Mouse (Mus musculus): Measurements from ENCODE around the gene Tyms. TPM values are rescaled to one million over a fixed set of nuclear protein-coding genes. Genes with fewer than 3 reads are reported as not detected.

Tyms gene
- polyA plus RNA-seq, 1 experiment from 2014 or later = 382 TPM

GRCm38 (mm10) chr5:30110371-30111060 is 37.1 kb upstream of the Tyms start:
- peak; percentile 59 for DNase-seq (ENCODE audit: low spot score)
- H3K27me3 ChIP-seq (replicated peaks; ENCODE audit: low read depth, poor library complexity, severe bottlenecking) = peaks cover 99% of the 10 kb centered on the region
- H3K9me3 ChIP-seq = no peaks in the 10 kb centered on the region
- no peaks in the 10 kb centered on the region for H3K36me3 ChIP-seq (replicated peaks)
- 4% methylated on average over 22 of the region's 22 CpGs for WGBS
- peaks cover 73% of the 10 kb centered on the region for H3K4me1 ChIP-seq
- peak overlapping the region; percentile 67 for H3K27ac ChIP-seq (replicated peaks)
- peak overlapping the region; percentile 45 for H3K4me3 ChIP-seq

GRCm38 (mm10) chr5:30109899-30110298 is 36.5 kb upstream of the Tyms start:
- Histone ChIP-seq H3K27ac (replicated peaks) (peak overlapping the region; percentile 67; the same call in 1 of the 2 replicates), H3K27me3 (replicated peaks; ENCODE audit: low read depth, poor library complexity, severe bottlenecking) (peaks cover 99% of the 10 kb centered on the region), H3K36me3 (replicated peaks) (no peaks in the 10 kb centered on the region), H3K4me1 (peaks cover 78% of the 10 kb centered on the region), H3K4me3 (peak overlapping the region; percentile 45), H3K9me3 (no peaks in the 10 kb centered on the region)
- DNase-seq (ENCODE audit: low spot score) = no peak
- 32% methylated on average over 2 of the region's 2 CpGs for WGBS

- peak overlapping the region; percentile 67; the same call in 1 of the 2 replicates for H3K4me3 ChIP-seq
- 57% methylated on average over 6 of the region's 6 CpGs for WGBS
- DNase-seq (ENCODE audit: low spot score) = no peak
- H3K36me3 ChIP-seq (replicated peaks) = no peaks in the 10 kb centered on the region
- no peak overlapping the region for H3K27ac ChIP-seq (replicated peaks)
- no peaks in the 10 kb centered on the region for H3K9me3 ChIP-seq
- peaks cover 64% of the 10 kb centered on the region for H3K4me1 ChIP-seq
- peaks cover 99% of the 10 kb centered on the region for H3K27me3 ChIP-seq (replicated peaks; ENCODE audit: low read depth, poor library complexity, severe bottlenecking)
These were observed 34.8 kb upstream of the Tyms start for GRCm38 (mm10) chr5:30108233-30108632.

GRCm38 (mm10) chr5:30107611-30108041 is 34.2 kb upstream of the Tyms start:
- 4% methylated on average over 5 of the region's 5 CpGs for WGBS
- DNase-seq (ENCODE audit: low spot score) = no peak
- Histone ChIP-seq H3K4me1 (peaks cover 63% of the 10 kb centered on the region), H3K36me3 (replicated peaks) (no peaks in the 10 kb centered on the region), H3K27me3 (replicated peaks; ENCODE audit: low read depth, poor library complexity, severe bottlenecking) (peaks cover 99% of the 10 kb centered on the region), H3K4me3 (peak overlapping the region; percentile 67), H3K27ac (replicated peaks) (peak overlapping the region; percentile 69), H3K9me3 (no peaks in the 10 kb centered on the region)

GRCm38 (mm10) chr5:30107186-30107585 is 33.8 kb upstream of the Tyms start:
- peak overlapping the region; percentile 67 for H3K4me3 ChIP-seq
- no peaks in the 10 kb centered on the region for H3K36me3 ChIP-seq (replicated peaks)

GRCm38 (mm10) chr5:30106756-30107155 is 33.3 kb upstream of the Tyms start:
- H3K4me3 ChIP-seq = peak overlapping the region; percentile 67

More at GRCm38 (mm10) chr5:30107186-30107585, 33.8 kb upstream of the Tyms start:
- Histone ChIP-seq H3K4me1 (peaks cover 63% of the 10 kb centered on the region), H3K27ac (replicated peaks) (peak overlapping the region; percentile 69; the same call in 1 of the 2 replicates), H3K27me3 (replicated peaks; ENCODE audit: low read depth, poor library complexity, severe bottlenecking) (peaks cover 98% of the 10 kb centered on the region), H3K9me3 (no peaks in the 10 kb centered on the region)
- DNase-seq (ENCODE audit: low spot score) = peak; percentile 42
- WGBS = 4% methylated on average over 7 of the region's 7 CpGs

GRCm38 (mm10) chr5:30105668-30106300 is 32.4 kb upstream of the Tyms start, which contains the start of gene 3110082J24Rik:
Gene 3110082J24Rik, minus strand, starts transcription at chr5:30106086.
- Histone ChIP-seq H3K9me3 (no peaks in the 10 kb centered on the region), H3K4me1 (peaks cover 52% of the 10 kb centered on the region), H3K27ac (replicated peaks) (peak within 1 kb of the TSS; percentile 65), H3K4me3 (peak within 1 kb of the TSS; percentile 67), H3K36me3 (replicated peaks) (no peaks in the 10 kb centered on the region), H3K27me3 (replicated peaks; ENCODE audit: low read depth, poor library complexity, severe bottlenecking) (peaks cover 85% of the 10 kb centered on the region)
- under 1% methylated on average over 29 of the region's 29 CpGs for WGBS
- DNase-seq (ENCODE audit: low spot score) = peak; percentile 38

More at GRCm38 (mm10) chr5:30106756-30107155, 33.3 kb upstream of the Tyms start:
- DNase-seq (ENCODE audit: low spot score) = no peak
- H3K36me3 ChIP-seq (replicated peaks) = no peaks in the 10 kb centered on the region
- 9% methylated on average over 2 of the region's 2 CpGs for WGBS
- peaks cover 93% of the 10 kb centered on the region for H3K27me3 ChIP-seq (replicated peaks; ENCODE audit: low read depth, poor library complexity, severe bottlenecking)
- H3K27ac ChIP-seq (replicated peaks) = peak overlapping the region; percentile 35; the same call in 1 of the 2 replicates
- H3K4me1 ChIP-seq = peaks cover 62% of the 10 kb centered on the region
- H3K9me3 ChIP-seq = no peaks in the 10 kb centered on the region

GRCm38 (mm10) chr5:30104841-30105667 is 31.6 kb upstream of the Tyms start, which contains the start of gene Garem2:
Gene Garem2, plus strand, starts transcription at chr5:30105161.
- peaks cover 45% of the 10 kb centered on the region for H3K4me1 ChIP-seq
- under 1% methylated on average over 65 of the region's 65 CpGs for WGBS
- peak within 1 kb of the TSS; percentile 65 for H3K27ac ChIP-seq (replicated peaks)
- peaks cover 77% of the 10 kb centered on the region for H3K27me3 ChIP-seq (replicated peaks; ENCODE audit: low read depth, poor library complexity, severe bottlenecking)
- DNase-seq (ENCODE audit: low spot score) = peak; percentile 72
- H3K9me3 ChIP-seq = no peaks in the 10 kb centered on the region
- H3K36me3 ChIP-seq (replicated peaks) = no peaks in the 10 kb centered on the region
- peak within 1 kb of the TSS; percentile 67 for H3K4me3 ChIP-seq

GRCm38 (mm10) chr5:30104339-30104738 is 30.9 kb upstream of the Tyms start:
- Histone ChIP-seq H3K36me3 (replicated peaks) (no peaks in the 10 kb centered on the region), H3K27ac (replicated peaks) (no peak overlapping the region), H3K4me1 (peaks cover 38% of the 10 kb centered on the region), H3K27me3 (replicated peaks; ENCODE audit: low read depth, poor library complexity, severe bottlenecking) (peaks cover 70% of the 10 kb centered on the region), H3K9me3 (no peaks in the 10 kb centered on the region), H3K4me3 (peak overlapping the region; percentile 67)
- 1% methylated on average over 12 of the region's 12 CpGs for WGBS
- DNase-seq (ENCODE audit: low spot score) = peak; percentile 75

GRCm38 (mm10) chr5:30103340-30103739 is 29.9 kb upstream of the Tyms start:
- no peak overlapping the region for H3K27ac ChIP-seq (replicated peaks)
- peaks cover 60% of the 10 kb centered on the region for H3K27me3 ChIP-seq (replicated peaks; ENCODE audit: low read depth, poor library complexity, severe bottlenecking)
- no peak for DNase-seq (ENCODE audit: low spot score)
- 81% methylated on average over 3 of the region's 3 CpGs for WGBS
- H3K4me3 ChIP-seq = no peak overlapping the region
- no peaks in the 10 kb centered on the region for H3K36me3 ChIP-seq (replicated peaks)
- peaks cover 37% of the 10 kb centered on the region for H3K4me1 ChIP-seq
- no peaks in the 10 kb centered on the region for H3K9me3 ChIP-seq

- WGBS = 84% methylated on average over 1 of the region's 1 CpGs
- no peaks in the 10 kb centered on the region for H3K36me3 ChIP-seq (replicated peaks)
- H3K27ac ChIP-seq (replicated peaks) = no peak overlapping the region
- no peaks in the 10 kb centered on the region for H3K9me3 ChIP-seq
- no peak overlapping the region for H3K4me3 ChIP-seq
- H3K27me3 ChIP-seq (replicated peaks; ENCODE audit: low read depth, poor library complexity, severe bottlenecking) = peaks cover 9% of the 10 kb centered on the region
- DNase-seq (ENCODE audit: low spot score) = no peak
- no peaks in the 10 kb centered on the region for H3K4me1 ChIP-seq
These were observed 24.8 kb upstream of the Tyms start for GRCm38 (mm10) chr5:30098260-30098659.

GRCm38 (mm10) chr5:30095731-30096130 is 22.3 kb upstream of the Tyms start:
- H3K27me3 ChIP-seq (replicated peaks; ENCODE audit: low read depth, poor library complexity, severe bottlenecking) = no peaks in the 10 kb centered on the region
- H3K4me1 ChIP-seq = no peaks in the 10 kb centered on the region
- WGBS = 71% methylated on average over 6 of the region's 6 CpGs
- no peaks in the 10 kb centered on the region for H3K36me3 ChIP-seq (replicated peaks)
- no peak for DNase-seq (ENCODE audit: low spot score)
- H3K27ac ChIP-seq (replicated peaks) = no peak overlapping the region
- no peaks in the 10 kb centered on the region for H3K9me3 ChIP-seq
- no peak overlapping the region for H3K4me3 ChIP-seq
